Mouse (Mus musculus) testis, adult 2 months (tissue): Measurements from ENCODE around the gene Tgds.

ENCODE experiments used
- CTCF ChIP-seq: fragments of 200-500 bp; IDR thresholded peaks from 2 replicates; pipeline ENCODE4 v1.5.1; 2012; ENCODE audit warnings: low read depth, mild to moderate bottlenecking, inconsistent platforms, low read length, moderate library complexity; ENCODE audit not compliant: control insufficient read depth, insufficient read depth, insufficient replicate concordance
- POLR2A ChIP-seq: fragments of 200-500 bp; IDR thresholded peaks from 2 replicates; pipeline ENCODE4 v1.6.1; 2012; ENCODE audit warnings: low read depth, mild to moderate bottlenecking, inconsistent platforms, low read length, moderate library complexity; ENCODE audit not compliant: control insufficient read depth

DNA sequence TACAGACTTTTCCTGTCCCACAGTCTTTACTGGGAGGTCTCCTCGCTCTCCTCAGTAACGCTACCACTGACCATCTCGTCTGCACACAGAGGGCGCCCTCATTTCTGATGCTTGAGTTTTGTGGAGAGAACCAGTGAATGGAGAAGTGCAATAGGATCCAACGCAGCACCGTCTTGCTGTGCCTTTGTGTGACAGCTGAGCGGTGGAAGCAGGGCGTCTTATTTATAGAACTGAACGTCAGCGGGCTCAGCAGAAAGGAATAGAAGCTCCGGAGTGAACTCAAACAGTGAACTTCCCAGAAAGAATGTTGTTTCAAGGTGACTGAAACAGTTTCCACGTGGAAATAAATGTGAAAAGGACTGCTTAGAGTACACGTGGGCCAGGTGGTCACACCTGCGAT is 30.1 kb upstream of the Tgds start:
- TF ChIP-seq CTCF: no peak
- TF ChIP-seq POLR2A: no peak
